Mouse (Mus musculus): Measurements from ENCODE around the gene Plpp4. TPM values are rescaled to one million over a fixed set of nuclear protein-coding genes. Genes with fewer than 3 reads are reported as not detected.

Plpp4 gene
- polyA plus RNA-seq, 1 experiment from 2014 or later = 0.98 TPM

GRCm38 (mm10) chr7:129308661-129309060 lies 51.8 kb downstream of the Plpp4 start:
- Histone ChIP-seq H3K27ac (ENCODE audit: low read length) (no peak overlapping the region), H3K36me3 (ENCODE audit: control insufficient read depth, insufficient read depth, low read length) (no peaks in the 10 kb centered on the region), H3K9ac (replicated peaks; ENCODE audit: low read depth, low read length) (no peak overlapping the region), H3K27me3 (ENCODE audit: control insufficient read depth, insufficient read depth, low read length) (no peaks in the 10 kb centered on the region), H3K4me1 (ENCODE audit: control insufficient read depth, insufficient read depth, low read length) (no peaks in the 10 kb centered on the region; the same call in 1 of the 2 replicates), H3K4me3 (ENCODE audit: low read depth, low read length) (no peak overlapping the region), H3K4me2 (replicated peaks; ENCODE audit: low read depth, low read length) (no peak overlapping the region), H3K9me3 (ENCODE audit: control insufficient read depth, low read depth, low read length) (no peaks in the 10 kb centered on the region)
- no peak for ATAC-seq (ENCODE audit: insufficient number of reproducible peaks, insufficient read depth, low FRiP score, low read depth)
- WGBS = 48% methylated on average over 6 of the region's 6 CpGs

DNA sequence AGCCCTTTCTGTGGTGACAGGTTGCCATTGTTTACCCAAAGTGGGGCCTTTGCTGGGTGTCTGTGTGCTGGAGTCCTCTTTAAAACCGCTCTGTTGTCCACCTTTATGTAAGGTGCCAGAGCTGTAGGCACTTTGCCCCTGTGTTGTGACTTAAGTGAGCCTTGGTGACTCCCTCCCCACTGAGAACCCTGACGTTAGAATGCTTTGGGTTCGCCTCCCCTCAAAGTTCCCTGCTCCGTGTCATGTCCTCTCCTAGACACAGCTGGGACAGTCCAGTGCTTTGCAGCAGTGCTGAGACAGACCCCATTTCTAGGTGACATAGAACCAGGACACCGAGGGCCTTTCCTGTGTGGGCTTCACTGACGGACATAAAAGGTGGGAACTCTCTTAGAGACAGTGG lies 55.7 kb downstream of the Plpp4 start:
- Histone ChIP-seq H3K4me3 (ENCODE audit: low read depth, low read length) (no peak overlapping the region), H3K4me2 (replicated peaks; ENCODE audit: low read depth, low read length) (no peak overlapping the region), H3K27me3 (ENCODE audit: control insufficient read depth, insufficient read depth, low read length) (no peaks in the 10 kb centered on the region), H3K4me1 (ENCODE audit: control insufficient read depth, insufficient read depth, low read length) (peaks cover 1% of the 10 kb centered on the region), H3K9me3 (ENCODE audit: control insufficient read depth, low read depth, low read length) (no peaks in the 10 kb centered on the region), H3K9ac (replicated peaks; ENCODE audit: low read depth, low read length) (no peak overlapping the region), H3K36me3 (ENCODE audit: control insufficient read depth, insufficient read depth, low read length) (no peaks in the 10 kb centered on the region), H3K27ac (ENCODE audit: low read length) (no peak overlapping the region)
- WGBS = 72% methylated on average over 6 of the region's 6 CpGs
- ATAC-seq (ENCODE audit: insufficient number of reproducible peaks, insufficient read depth, low FRiP score, low read depth) = no peak

DNA sequence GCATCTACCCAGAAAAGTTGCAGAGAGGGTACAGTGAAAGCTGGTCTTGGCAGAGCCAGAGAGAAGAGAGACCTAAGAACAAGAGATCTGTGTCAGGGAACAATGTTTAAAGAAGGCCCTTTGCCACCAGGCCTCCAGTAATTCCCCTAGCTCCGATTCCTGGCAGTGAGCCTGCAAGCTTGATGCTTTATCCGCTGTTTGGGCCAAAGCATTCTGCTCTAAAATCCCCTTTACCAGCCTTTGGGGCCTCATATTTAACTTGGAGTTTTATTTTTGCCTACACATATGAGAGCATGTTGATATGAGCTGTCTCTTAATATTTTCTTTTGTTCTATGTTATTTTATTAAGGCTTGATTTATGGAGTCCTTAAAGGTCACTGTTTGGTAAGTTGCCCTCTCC lies 57.1 kb downstream of the Plpp4 start:
- H3K9ac ChIP-seq (replicated peaks; ENCODE audit: low read depth, low read length) = no peak overlapping the region

DNA sequence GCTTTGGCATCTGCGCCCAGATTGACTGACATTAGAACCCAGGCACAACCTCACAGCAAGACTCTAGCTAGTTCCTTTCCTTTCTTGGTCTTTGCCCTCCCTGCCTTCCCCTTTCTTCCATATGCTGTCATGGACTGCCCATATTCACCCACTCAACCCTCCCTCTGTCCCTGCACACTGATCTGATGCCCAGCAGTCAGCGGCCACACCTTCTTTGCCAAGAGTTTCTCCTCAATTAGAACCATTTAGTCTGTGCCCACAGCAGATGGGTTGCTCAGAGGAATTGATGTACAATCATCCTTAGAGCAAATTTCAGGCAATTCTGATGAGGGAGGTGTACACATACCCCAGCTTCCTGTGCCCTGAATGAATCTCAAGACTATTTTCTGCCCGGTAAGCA lies 83.3 kb downstream of the Plpp4 start:
- no peaks in the 10 kb centered on the region for H3K27me3 ChIP-seq (ENCODE audit: control insufficient read depth, insufficient read depth, low read length)
- no peak overlapping the region for H3K9ac ChIP-seq (replicated peaks; ENCODE audit: low read depth, low read length)
- H3K4me1 ChIP-seq (ENCODE audit: control insufficient read depth, insufficient read depth, low read length) = no peaks in the 10 kb centered on the region
- no peak overlapping the region for H3K27ac ChIP-seq (ENCODE audit: low read length)
- ATAC-seq (ENCODE audit: insufficient number of reproducible peaks, insufficient read depth, low FRiP score, low read depth) = no peak
- no peaks in the 10 kb centered on the region for H3K36me3 ChIP-seq (ENCODE audit: control insufficient read depth, insufficient read depth, low read length)
- H3K4me2 ChIP-seq (replicated peaks; ENCODE audit: low read depth, low read length) = no peak overlapping the region
- WGBS = 95% methylated on average over 3 of the region's 3 CpGs
- no peaks in the 10 kb centered on the region for H3K9me3 ChIP-seq (ENCODE audit: control insufficient read depth, low read depth, low read length)
- no peak overlapping the region for H3K4me3 ChIP-seq (ENCODE audit: low read depth, low read length)

More for the DNA sequence above, 57.1 kb downstream of the Plpp4 start:
- H3K9me3 ChIP-seq (ENCODE audit: control insufficient read depth, low read depth, low read length) = no peaks in the 10 kb centered on the region
- H3K4me1 ChIP-seq (ENCODE audit: control insufficient read depth, insufficient read depth, low read length) = peaks cover 4% of the 10 kb centered on the region; the same call in 1 of the 2 replicates
- 36% methylated on average over 2 of the region's 2 CpGs for WGBS
- no peak for ATAC-seq (ENCODE audit: insufficient number of reproducible peaks, insufficient read depth, low FRiP score, low read depth)
- H3K27me3 ChIP-seq (ENCODE audit: control insufficient read depth, insufficient read depth, low read length) = no peaks in the 10 kb centered on the region
- no peaks in the 10 kb centered on the region for H3K36me3 ChIP-seq (ENCODE audit: control insufficient read depth, insufficient read depth, low read length)
- no peak overlapping the region for H3K27ac ChIP-seq (ENCODE audit: low read length)
- H3K4me3 ChIP-seq (ENCODE audit: low read depth, low read length) = no peak overlapping the region
- no peak overlapping the region for H3K4me2 ChIP-seq (replicated peaks; ENCODE audit: low read depth, low read length)

DNA sequence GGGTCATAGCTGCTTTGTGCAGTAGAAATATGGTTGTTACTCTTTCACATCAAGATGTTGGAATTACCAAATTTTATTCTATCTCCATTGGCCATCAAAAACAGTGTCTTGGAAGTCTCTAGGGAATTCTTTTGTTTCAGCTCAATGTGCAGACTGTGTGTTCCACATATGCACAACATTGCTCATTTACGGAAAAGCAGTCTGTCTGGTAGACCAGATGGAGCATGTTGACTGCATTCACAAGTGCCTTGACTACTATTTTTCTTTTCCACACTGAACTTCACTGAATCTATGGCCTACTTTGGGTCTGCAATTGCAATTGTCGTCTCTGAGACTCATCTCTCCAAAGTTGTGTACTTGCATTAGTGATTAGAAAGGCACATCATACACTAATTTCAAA lies 98.7 kb downstream of the Plpp4 start:
- no peaks in the 10 kb centered on the region for H3K36me3 ChIP-seq (ENCODE audit: control insufficient read depth, insufficient read depth, low read length)
- no peak overlapping the region for H3K9ac ChIP-seq (replicated peaks; ENCODE audit: low read depth, low read length)
- H3K4me2 ChIP-seq (replicated peaks; ENCODE audit: low read depth, low read length) = no peak overlapping the region
- no peaks in the 10 kb centered on the region for H3K9me3 ChIP-seq (ENCODE audit: control insufficient read depth, low read depth, low read length)
- H3K27ac ChIP-seq (ENCODE audit: low read length) = no peak overlapping the region
- no peaks in the 10 kb centered on the region for H3K4me1 ChIP-seq (ENCODE audit: control insufficient read depth, insufficient read depth, low read length)
- 88% methylated on average over 2 of the region's 2 CpGs for WGBS
- no peaks in the 10 kb centered on the region for H3K27me3 ChIP-seq (ENCODE audit: control insufficient read depth, insufficient read depth, low read length)
- no peak for ATAC-seq (ENCODE audit: insufficient number of reproducible peaks, insufficient read depth, low FRiP score, low read depth)
- H3K4me3 ChIP-seq (ENCODE audit: low read depth, low read length) = no peak overlapping the region

DNA sequence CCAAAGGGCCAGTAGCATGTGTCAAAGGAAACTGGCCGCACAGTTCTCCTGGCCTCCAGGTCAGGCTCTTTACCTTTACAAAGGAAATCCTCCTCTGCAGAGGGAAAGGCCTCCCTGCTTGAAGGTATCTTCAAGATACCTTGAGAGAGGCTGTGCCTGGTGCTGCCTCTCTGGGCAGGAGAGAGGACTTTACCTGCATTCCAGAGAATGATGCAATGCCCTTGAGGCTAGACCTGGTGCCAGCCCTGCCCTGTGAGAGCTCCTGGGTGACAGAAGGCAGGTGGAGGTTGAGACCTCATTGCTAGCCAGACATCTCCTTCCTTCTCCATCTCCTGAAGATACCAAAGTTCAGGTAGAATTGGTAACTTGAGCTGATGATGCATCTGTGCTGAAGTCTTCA lies 118.5 kb downstream of the Plpp4 start:
- 88% methylated on average over 1 of the region's 1 CpGs for WGBS
- ATAC-seq (ENCODE audit: insufficient number of reproducible peaks, insufficient read depth, low FRiP score, low read depth) = no peak

DNA sequence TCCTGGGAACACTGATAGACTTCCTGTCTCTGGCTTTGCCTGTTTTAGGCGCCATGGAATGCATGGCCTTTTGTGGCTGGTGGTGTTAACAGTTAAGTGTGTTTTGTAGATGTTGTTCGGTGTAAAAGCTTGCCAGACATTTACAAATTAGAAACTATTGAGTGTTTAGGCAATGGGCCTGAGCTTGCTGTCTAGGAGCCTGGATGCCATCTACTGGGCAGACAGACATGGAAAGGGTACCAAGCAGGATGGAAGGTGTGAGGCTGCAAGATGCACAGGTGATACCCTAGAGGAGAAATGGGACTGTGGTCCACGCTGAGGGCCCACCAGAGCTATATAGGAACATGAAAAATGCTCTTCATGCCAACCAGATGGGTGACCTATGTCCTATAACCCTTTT lies 128.3 kb downstream of the Plpp4 start:
- no peak overlapping the region for H3K27ac ChIP-seq (ENCODE audit: low read length)
- ATAC-seq (ENCODE audit: insufficient number of reproducible peaks, insufficient read depth, low FRiP score, low read depth) = no peak
- 74% methylated on average over 3 of the region's 3 CpGs for WGBS
- H3K9me3 ChIP-seq (ENCODE audit: control insufficient read depth, low read depth, low read length) = no peaks in the 10 kb centered on the region
- no peak overlapping the region for H3K4me3 ChIP-seq (ENCODE audit: low read depth, low read length)
- no peak overlapping the region for H3K9ac ChIP-seq (replicated peaks; ENCODE audit: low read depth, low read length)
- H3K4me1 ChIP-seq (ENCODE audit: control insufficient read depth, insufficient read depth, low read length) = no peaks in the 10 kb centered on the region
- H3K27me3 ChIP-seq (ENCODE audit: control insufficient read depth, insufficient read depth, low read length) = no peaks in the 10 kb centered on the region
- H3K4me2 ChIP-seq (replicated peaks; ENCODE audit: low read depth, low read length) = no peak overlapping the region
- H3K36me3 ChIP-seq (ENCODE audit: control insufficient read depth, insufficient read depth, low read length) = no peaks in the 10 kb centered on the region

More for the DNA sequence above, 118.5 kb downstream of the Plpp4 start:
- Histone ChIP-seq H3K36me3 (ENCODE audit: control insufficient read depth, insufficient read depth, low read length) (no peaks in the 10 kb centered on the region), H3K27me3 (ENCODE audit: control insufficient read depth, insufficient read depth, low read length) (no peaks in the 10 kb centered on the region), H3K4me2 (replicated peaks; ENCODE audit: low read depth, low read length) (no peak overlapping the region), H3K4me3 (ENCODE audit: low read depth, low read length) (no peak overlapping the region), H3K27ac (ENCODE audit: low read length) (no peak overlapping the region), H3K9me3 (ENCODE audit: control insufficient read depth, low read depth, low read length) (no peaks in the 10 kb centered on the region), H3K9ac (replicated peaks; ENCODE audit: low read depth, low read length) (no peak overlapping the region), H3K4me1 (ENCODE audit: control insufficient read depth, insufficient read depth, low read length) (no peaks in the 10 kb centered on the region)

DNA sequence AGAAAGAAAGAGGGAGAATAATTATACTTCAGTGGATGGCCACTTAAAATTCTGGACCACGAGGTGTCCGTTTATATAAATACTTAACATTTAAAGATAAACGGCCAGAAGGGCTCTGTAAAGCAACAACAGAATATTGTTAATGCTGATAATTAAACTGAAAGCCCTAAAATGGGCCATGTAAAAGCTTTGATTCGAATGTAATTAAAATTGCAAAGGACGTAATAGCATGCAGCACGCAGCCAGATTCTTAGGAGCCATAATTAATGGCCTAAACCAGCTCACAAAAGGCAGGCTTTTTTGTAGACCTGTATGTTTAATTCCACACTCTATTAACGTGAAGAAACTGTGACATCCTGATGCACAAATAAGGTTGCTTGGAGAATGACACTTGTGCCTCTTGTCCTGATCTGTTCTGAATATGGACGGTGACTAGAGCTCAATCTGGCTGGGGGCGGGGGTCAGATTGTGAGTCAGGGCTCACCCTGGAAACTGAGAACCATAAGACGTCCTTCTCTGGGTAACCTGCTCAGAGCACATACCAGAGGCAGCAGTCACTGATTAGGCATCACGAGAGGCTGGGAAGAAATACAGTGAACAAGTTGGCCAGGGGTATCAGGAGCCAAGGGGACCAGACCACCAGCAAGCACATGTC lies 136.1 kb downstream of the Plpp4 start:
- no peak overlapping the region for H3K27ac ChIP-seq (ENCODE audit: low read length)
- no peak for ATAC-seq (ENCODE audit: insufficient number of reproducible peaks, insufficient read depth, low FRiP score, low read depth)
- H3K36me3 ChIP-seq (ENCODE audit: control insufficient read depth, insufficient read depth, low read length) = no peaks in the 10 kb centered on the region
- H3K27me3 ChIP-seq (ENCODE audit: control insufficient read depth, insufficient read depth, low read length) = no peaks in the 10 kb centered on the region
- H3K4me3 ChIP-seq (ENCODE audit: low read depth, low read length) = no peak overlapping the region
- H3K9ac ChIP-seq (replicated peaks; ENCODE audit: low read depth, low read length) = no peak overlapping the region
- 58% methylated on average over 11 of the region's 11 CpGs for WGBS
- H3K4me2 ChIP-seq (replicated peaks; ENCODE audit: low read depth, low read length) = no peak overlapping the region
- H3K4me1 ChIP-seq (ENCODE audit: control insufficient read depth, insufficient read depth, low read length) = no peaks in the 10 kb centered on the region
- no peaks in the 10 kb centered on the region for H3K9me3 ChIP-seq (ENCODE audit: control insufficient read depth, low read depth, low read length)

DNA sequence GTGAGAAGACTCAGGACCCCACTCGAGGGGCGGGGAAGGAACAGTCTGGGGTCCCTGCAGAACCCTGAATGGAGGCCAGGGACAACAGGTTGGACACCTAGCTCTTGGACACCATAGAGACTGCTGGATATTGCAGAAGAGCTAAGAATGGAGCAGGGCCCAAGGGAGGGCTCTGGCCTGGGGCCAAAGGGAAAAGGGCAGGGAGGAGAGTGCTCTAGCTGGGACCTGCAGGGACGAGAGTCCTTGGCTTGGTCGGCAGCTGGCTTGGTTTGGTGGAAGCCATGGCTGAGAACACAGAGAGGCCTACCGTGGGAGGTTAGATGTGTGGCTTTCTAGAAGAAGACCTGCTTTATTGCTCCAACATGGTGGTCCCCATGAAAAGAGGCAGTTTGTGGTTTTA lies 139.7 kb downstream of the Plpp4 start:
- no peak overlapping the region for H3K4me2 ChIP-seq (replicated peaks; ENCODE audit: low read depth, low read length)
- H3K36me3 ChIP-seq (ENCODE audit: control insufficient read depth, insufficient read depth, low read length) = no peaks in the 10 kb centered on the region
- H3K9me3 ChIP-seq (ENCODE audit: control insufficient read depth, low read depth, low read length) = no peaks in the 10 kb centered on the region
- H3K27me3 ChIP-seq (ENCODE audit: control insufficient read depth, insufficient read depth, low read length) = no peaks in the 10 kb centered on the region
- H3K9ac ChIP-seq (replicated peaks; ENCODE audit: low read depth, low read length) = no peak overlapping the region
- no peaks in the 10 kb centered on the region for H3K4me1 ChIP-seq (ENCODE audit: control insufficient read depth, insufficient read depth, low read length)
- H3K27ac ChIP-seq (ENCODE audit: low read length) = no peak overlapping the region
- WGBS = 84% methylated on average over 5 of the region's 5 CpGs
- no peak for ATAC-seq (ENCODE audit: insufficient number of reproducible peaks, insufficient read depth, low FRiP score, low read depth)
- H3K4me3 ChIP-seq (ENCODE audit: low read depth, low read length) = no peak overlapping the region
